Mouse (Mus musculus) lung, adult 2 months (tissue): Measurements from ENCODE around the gene Tbx2.

Experiments
- CTCF ChIP-seq: fragments of 200-500 bp; IDR thresholded peaks from 2 replicates; pipeline ENCODE4 v1.5.1; 2011; ENCODE audit warnings: mild to moderate bottlenecking, low read length, control low read depth; ENCODE audit not compliant: insufficient read depth
- POLR2A ChIP-seq: fragments of 200-500 bp; IDR thresholded peaks from 2 replicates; pipeline ENCODE4 v1.6.1; 2011; ENCODE audit warnings: low read depth, mild to moderate bottlenecking, control low read depth, low read length, borderline replicate concordance; ENCODE audit errors: extremely low read depth

DNA sequence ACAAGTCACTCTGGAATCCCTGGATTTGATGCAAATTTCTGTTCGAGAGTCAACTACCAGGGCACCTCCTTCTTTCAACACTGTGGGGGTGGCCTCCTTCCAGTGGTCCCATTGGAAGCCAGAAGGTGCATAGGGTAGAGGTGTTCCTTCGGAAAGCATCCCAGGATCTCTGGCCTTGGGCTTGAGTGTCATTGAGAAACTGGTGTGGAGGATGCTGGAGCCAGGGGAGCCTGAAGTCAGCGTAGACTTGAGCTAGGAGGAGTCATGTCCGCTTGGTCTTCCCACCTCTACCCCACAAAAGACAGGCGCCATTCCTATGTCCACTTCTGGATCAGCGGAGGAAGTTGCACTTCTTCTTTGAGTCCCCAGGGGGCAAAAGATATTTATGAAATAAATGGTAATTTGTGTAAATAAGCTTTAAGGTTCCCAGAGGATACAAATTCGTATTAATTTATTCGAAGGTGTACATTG, 8.9 kb downstream of the Tbx2 start:
- peak; percentile 67; the same call in 1 of the 2 replicates for TF ChIP-seq POLR2A
- no peak for TF ChIP-seq CTCF
